Mouse (Mus musculus): ENCODE data around the gene 4930469K13Rik. TPM values are rescaled to one million over a fixed set of nuclear protein-coding genes. Genes with fewer than 3 reads are reported as not detected.

Gene 4930469K13Rik
- polyA plus RNA-seq, 1 experiment, result not detected

DNA sequence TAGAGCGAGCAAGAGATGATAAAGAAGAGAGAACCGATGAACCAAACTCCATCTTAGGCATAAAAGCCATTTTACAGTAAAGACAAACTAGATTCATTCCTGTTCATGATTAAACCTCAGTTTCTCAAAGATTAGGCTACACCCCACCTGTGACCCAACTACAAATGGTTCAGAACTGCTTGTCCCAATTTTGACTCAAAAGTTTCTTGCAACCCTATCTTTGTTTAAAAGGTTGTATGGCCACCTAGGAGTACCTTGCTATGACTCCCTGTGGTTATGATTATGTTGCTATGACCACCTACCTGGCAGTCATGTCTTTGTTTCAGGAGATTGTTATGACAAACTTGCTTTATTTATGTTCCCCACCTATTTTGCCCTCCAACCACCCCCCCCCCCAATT lies 90.7 kb downstream of the 4930469K13Rik start:
- no peak overlapping the region for H3K4me3 ChIP-seq (replicated peaks)
- H3K4me1 ChIP-seq, result peaks cover 85% of the 10 kb centered on the region
- no peaks in the 10 kb centered on the region for H3K27me3 ChIP-seq (replicated peaks)
- no peak for TF ChIP-seq FLI1 (IDR thresholded peaks at IDR 0.05; ENCODE audit: low read length)
- no peak for TF ChIP-seq GATA1 (IDR thresholded peaks at IDR 0.05; ENCODE audit: borderline replicate concordance, low read length)
- H3K9me3 ChIP-seq, result no peaks in the 10 kb centered on the region
- H3K36me3 ChIP-seq (replicated peaks; ENCODE audit: low read length), result no peaks in the 10 kb centered on the region

GRCm38 (mm10) chr11:34002593-34002965 lies 95.8 kb downstream of the 4930469K13Rik start:
- TF ChIP-seq FLI1 (IDR thresholded peaks at IDR 0.05; ENCODE audit: low read length) (no peak), GATA1 (IDR thresholded peaks at IDR 0.05; ENCODE audit: borderline replicate concordance, low read length) (no peak)
- H3K4me1 ChIP-seq, result peaks cover 76% of the 10 kb centered on the region
- peaks cover 26% of the 10 kb centered on the region for H3K27me3 ChIP-seq (replicated peaks)
- no peak overlapping the region for H3K4me3 ChIP-seq (replicated peaks)
- no peaks in the 10 kb centered on the region for H3K9me3 ChIP-seq
- H3K36me3 ChIP-seq (replicated peaks; ENCODE audit: low read length), result no peaks in the 10 kb centered on the region

- TF ChIP-seq FLI1 (IDR thresholded peaks at IDR 0.05; ENCODE audit: low read length), result no peak
- no peak for TF ChIP-seq GATA1 (IDR thresholded peaks at IDR 0.05; ENCODE audit: borderline replicate concordance, low read length)
Measured at GRCm38 (mm10) chr11:34001938-34002592, 96.3 kb downstream of the 4930469K13Rik start.

GRCm38 (mm10) chr11:34000416-34000815 lies 97.9 kb downstream of the 4930469K13Rik start:
- H3K4me3 ChIP-seq (replicated peaks), result no peak overlapping the region
- H3K9me3 ChIP-seq, result no peaks in the 10 kb centered on the region
- no peaks in the 10 kb centered on the region for H3K36me3 ChIP-seq (replicated peaks; ENCODE audit: low read length)
- peaks cover 55% of the 10 kb centered on the region for H3K4me1 ChIP-seq
- H3K27me3 ChIP-seq (replicated peaks), result peaks cover 44% of the 10 kb centered on the region
- no peak for TF ChIP-seq FLI1 (IDR thresholded peaks at IDR 0.05; ENCODE audit: low read length)
- no peak for TF ChIP-seq GATA1 (IDR thresholded peaks at IDR 0.05; ENCODE audit: borderline replicate concordance, low read length)

More at GRCm38 (mm10) chr11:34001938-34002592, 96.3 kb downstream of the 4930469K13Rik start:
- Histone ChIP-seq H3K9me3 (no peaks in the 10 kb centered on the region), H3K4me3 (replicated peaks) (no peak overlapping the region), H3K4me1 (peaks cover 71% of the 10 kb centered on the region), H3K27me3 (replicated peaks) (peaks cover 28% of the 10 kb centered on the region), H3K36me3 (replicated peaks; ENCODE audit: low read length) (no peaks in the 10 kb centered on the region)

DNA sequence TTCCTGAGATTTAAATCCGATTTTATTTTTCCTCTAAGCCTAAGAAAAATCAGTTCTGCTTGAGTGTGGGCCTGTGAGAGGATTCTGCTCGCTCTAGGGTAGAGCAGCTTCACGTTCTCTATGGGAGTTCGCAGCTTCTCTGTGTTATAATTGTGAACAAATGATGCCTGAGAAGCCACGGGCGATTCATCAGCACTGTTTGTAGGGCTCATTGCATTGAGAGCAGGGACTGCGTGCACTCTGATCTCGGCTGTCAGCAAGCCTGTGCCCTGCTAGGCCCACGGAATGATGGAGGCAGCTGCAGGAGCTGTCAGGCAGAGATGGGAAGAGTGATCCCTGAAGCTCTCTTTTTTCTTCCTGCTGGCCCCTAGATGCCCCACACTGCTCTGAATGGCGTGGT lies 100.1 kb downstream of the 4930469K13Rik start:
- Histone ChIP-seq H3K4me1 (peaks cover 41% of the 10 kb centered on the region), H3K4me3 (replicated peaks) (peak overlapping the region; percentile 67), H3K36me3 (replicated peaks; ENCODE audit: low read length) (no peaks in the 10 kb centered on the region), H3K27me3 (replicated peaks) (peaks cover 66% of the 10 kb centered on the region), H3K9me3 (no peaks in the 10 kb centered on the region)
- TF ChIP-seq GATA1 (IDR thresholded peaks at IDR 0.05; ENCODE audit: borderline replicate concordance, low read length) (no peak), FLI1 (IDR thresholded peaks at IDR 0.05; ENCODE audit: low read length) (no peak)

- Histone ChIP-seq H3K4me1 (peaks cover 8% of the 10 kb centered on the region), H3K4me3 (replicated peaks) (no peak overlapping the region), H3K27me3 (replicated peaks) (peaks cover 84% of the 10 kb centered on the region), H3K9me3 (no peaks in the 10 kb centered on the region), H3K36me3 (replicated peaks; ENCODE audit: low read length) (no peaks in the 10 kb centered on the region)
- TF ChIP-seq FLI1 (IDR thresholded peaks at IDR 0.05; ENCODE audit: low read length), result no peak
- TF ChIP-seq GATA1 (IDR thresholded peaks at IDR 0.05; ENCODE audit: borderline replicate concordance, low read length), result no peak
Measured at GRCm38 (mm10) chr11:33993496-33993895, 104.9 kb downstream of the 4930469K13Rik start.

DNA sequence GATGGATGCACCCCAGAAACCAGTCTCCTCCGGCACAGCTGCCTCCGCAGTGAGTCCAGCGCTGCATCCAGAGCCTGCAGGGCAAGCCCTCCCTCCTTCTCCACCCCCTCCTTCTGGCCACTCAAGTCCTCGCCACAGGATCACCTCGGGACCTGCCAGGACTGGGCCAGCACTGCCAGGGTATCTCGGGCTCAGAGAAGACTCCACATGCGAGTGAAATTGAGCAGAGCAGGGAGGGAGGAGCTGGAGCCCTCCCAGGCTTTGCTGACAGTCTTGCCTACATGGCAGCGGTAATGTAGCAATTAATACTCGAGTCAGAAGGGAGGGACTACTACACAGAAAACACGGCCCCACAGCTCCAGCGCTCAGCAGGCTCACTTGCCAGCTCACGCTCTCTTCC lies 105.4 kb downstream of the 4930469K13Rik start, which contains the start of gene Kcnip1:
Kcnip1 (minus strand) TSS at position 215 of the 400 bp plus-strand sequence.
- Histone ChIP-seq H3K36me3 (replicated peaks; ENCODE audit: low read length) (no peaks in the 10 kb centered on the region), H3K9me3 (no peaks in the 10 kb centered on the region), H3K4me3 (replicated peaks) (no peak within 1 kb of the TSS), H3K27me3 (replicated peaks) (peaks cover 80% of the 10 kb centered on the region), H3K4me1 (peaks cover 3% of the 10 kb centered on the region; the same call in 1 of the 2 replicates)
- no peak for TF ChIP-seq FLI1 (IDR thresholded peaks at IDR 0.05; ENCODE audit: low read length)
- TF ChIP-seq GATA1 (IDR thresholded peaks at IDR 0.05; ENCODE audit: borderline replicate concordance, low read length), result no peak

- no peaks in the 10 kb centered on the region for H3K9me3 ChIP-seq
- TF ChIP-seq FLI1 (IDR thresholded peaks at IDR 0.05; ENCODE audit: low read length), result no peak
- TF ChIP-seq GATA1 (IDR thresholded peaks at IDR 0.05; ENCODE audit: borderline replicate concordance, low read length), result no peak
- peaks cover 5% of the 10 kb centered on the region; the same call in 1 of the 2 replicates for H3K4me1 ChIP-seq
- H3K27me3 ChIP-seq (replicated peaks), result peaks cover 64% of the 10 kb centered on the region
- H3K36me3 ChIP-seq (replicated peaks; ENCODE audit: low read length), result no peaks in the 10 kb centered on the region
- H3K4me3 ChIP-seq (replicated peaks), result no peak overlapping the region
Measured at GRCm38 (mm10) chr11:33990002-33990401, 108.4 kb downstream of the 4930469K13Rik start.

DNA sequence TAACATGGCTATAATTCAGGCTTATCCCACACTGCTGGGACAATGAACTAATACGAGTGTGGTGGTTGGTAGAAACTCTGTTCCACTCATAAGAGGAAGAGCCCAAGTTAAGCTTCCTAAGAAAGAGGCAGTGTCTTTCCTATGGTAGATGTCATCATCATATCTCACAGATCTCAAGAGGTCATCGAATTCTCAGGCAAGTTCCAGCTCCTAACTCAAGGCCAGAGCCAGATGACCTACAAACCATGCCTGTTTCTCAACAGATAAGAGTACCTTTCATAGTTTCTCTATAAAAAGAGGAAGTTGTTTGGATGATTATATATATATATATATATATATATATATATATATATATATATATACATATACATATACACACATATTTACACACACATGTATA lies 111.8 kb downstream of the 4930469K13Rik start:
- TF ChIP-seq GATA1 (IDR thresholded peaks at IDR 0.05; ENCODE audit: borderline replicate concordance, low read length), result no peak
- no peak for TF ChIP-seq FLI1 (IDR thresholded peaks at IDR 0.05; ENCODE audit: low read length)
- Histone ChIP-seq H3K36me3 (replicated peaks; ENCODE audit: low read length) (no peaks in the 10 kb centered on the region), H3K9me3 (no peaks in the 10 kb centered on the region)

DNA sequence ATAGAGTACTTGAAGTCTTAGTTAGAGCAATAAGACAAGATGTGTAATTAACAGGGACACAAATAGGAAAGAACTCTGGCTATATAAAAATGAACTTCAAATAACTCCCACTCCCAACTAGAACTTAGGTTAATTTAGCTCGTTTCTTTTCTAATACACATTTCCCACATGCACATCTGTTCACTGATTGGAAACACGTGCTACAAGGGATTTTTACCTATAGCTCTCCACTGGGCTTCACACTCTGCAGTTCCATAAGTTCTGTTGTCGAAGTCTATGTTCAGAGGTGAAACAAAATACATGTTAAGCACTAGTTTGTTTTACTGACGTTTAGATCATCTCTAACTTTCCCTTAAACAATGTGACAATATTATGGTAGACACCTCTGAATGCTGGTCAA lies 118.2 kb downstream of the 4930469K13Rik start:
- peaks cover 19% of the 10 kb centered on the region for H3K4me1 ChIP-seq
- TF ChIP-seq FLI1 (IDR thresholded peaks at IDR 0.05; ENCODE audit: low read length) (no peak), GATA1 (IDR thresholded peaks at IDR 0.05; ENCODE audit: borderline replicate concordance, low read length) (no peak)
- H3K36me3 ChIP-seq (replicated peaks; ENCODE audit: low read length), result no peaks in the 10 kb centered on the region
- peak overlapping the region; percentile 56 for H3K4me3 ChIP-seq (replicated peaks)
- H3K9me3 ChIP-seq, result no peaks in the 10 kb centered on the region
- peaks cover 12% of the 10 kb centered on the region for H3K27me3 ChIP-seq (replicated peaks)

More for the DNA sequence above, 111.8 kb downstream of the 4930469K13Rik start:
- H3K27me3 ChIP-seq (replicated peaks), result peaks cover 41% of the 10 kb centered on the region
- no peak overlapping the region for H3K4me3 ChIP-seq (replicated peaks)
- H3K4me1 ChIP-seq, result peaks cover 9% of the 10 kb centered on the region; the same call in 1 of the 2 replicates
